Mouse (Mus musculus) ES-Bruce4 (cell line): ENCODE measurements around the gene Chadl. TPM values are rescaled to one million over a fixed set of nuclear protein-coding genes. Genes with fewer than 3 reads are reported as not detected.
A peak's percentile ranks its signal among the peaks of the same experiment; 100 is the strongest.

Experiments used
- H3K27ac ChIP-seq: 2 replicates; pipeline ENCODE4 v1.5.1; 2012; ENCODE audit warnings: low read length, inconsistent platforms; ENCODE audit not compliant: insufficient read depth
- H3K27me3 ChIP-seq: 2 replicates; pipeline ENCODE4 v1.6.1; 2012; ENCODE audit warnings: mild to moderate bottlenecking, low read length, inconsistent platforms; ENCODE audit not compliant: control insufficient read depth, poor library complexity, insufficient read depth, severe bottlenecking
- H3K36me3 ChIP-seq: 2 replicates; pipeline ENCODE4 v1.6.1; 2012; ENCODE audit warnings: inconsistent platforms, mild to moderate bottlenecking, low read length, moderate library complexity; ENCODE audit not compliant: control insufficient read depth, poor library complexity, insufficient read depth, severe bottlenecking
- H3K4me1 ChIP-seq: one replicate; pipeline ENCODE4 v1.8.1; 2011; ENCODE audit warnings: low read length; ENCODE audit not compliant: control insufficient read depth, insufficient read depth
- H3K4me3 ChIP-seq: 2 replicates; pipeline ENCODE4 v1.5.1; 2011; ENCODE audit warnings: low read depth, mild to moderate bottlenecking, low read length
- H3K9ac ChIP-seq: 2 replicates; pipeline ENCODE4 v1.6.1; 2012; ENCODE audit warnings: low read depth, mild to moderate bottlenecking, inconsistent platforms; ENCODE audit not compliant: poor library complexity, severe bottlenecking
- H3K9me3 ChIP-seq: replicated peaks from 2 replicates; pipeline ENCODE4 v1.6.1; 2012; ENCODE audit warnings: mild to moderate bottlenecking, low read length, inconsistent platforms; ENCODE audit not compliant: control insufficient read depth, poor library complexity, insufficient read depth, severe bottlenecking
- CTCF ChIP-seq: IDR thresholded peaks from one replicate; pipeline ENCODE4 v1.8.1; 2011; ENCODE audit warnings: low read depth, low read length
- EP300 ChIP-seq: IDR thresholded peaks from 2 replicates; pipeline ENCODE4 v1.6.1; 2011; ENCODE audit warnings: low read depth, low read length; ENCODE audit not compliant: insufficient read depth
- POLR2A ChIP-seq: IDR thresholded peaks from one replicate; pipeline ENCODE4 v1.8.1; 2011; ENCODE audit warnings: low read length; ENCODE audit not compliant: insufficient read depth
- polyA plus RNA-seq: library from polyadenylated mRNA; stranded (reverse); fragments of >200 nt; gene quantifications from 2 replicates; pipeline ENCODE4 v1.2.4, GENCODE M21; 2011; ENCODE audit warnings: low read depth; ENCODE audit not compliant: missing spikeins, insufficient read depth, insufficient read length

Chadl gene
- polyA plus RNA-seq, 1 experiment, result 1.1 TPM

GRCm38 (mm10) chr15:81670231-81670640, 26.9 kb downstream of the Chadl start:
- no peaks in the 10 kb centered on the region for H3K4me1 ChIP-seq

GRCm38 (mm10) chr15:81666957-81667356, 30.1 kb downstream of the Chadl start:
- TF ChIP-seq CTCF (peak; percentile 6), EP300 (no peak)
- Histone ChIP-seq H3K9ac (no peak overlapping the region), H3K9me3 (no peaks in the 10 kb centered on the region), H3K27me3 (no peaks in the 10 kb centered on the region), H3K36me3 (peaks cover 34% of the 10 kb centered on the region), H3K4me3 (no peak overlapping the region), H3K4me1 (no peaks in the 10 kb centered on the region), H3K27ac (no peak overlapping the region)

More at GRCm38 (mm10) chr15:81670231-81670640, 26.9 kb downstream of the Chadl start:
- Histone ChIP-seq H3K36me3 (peaks cover 46% of the 10 kb centered on the region), H3K27me3 (no peaks in the 10 kb centered on the region), H3K9ac (no peak overlapping the region), H3K9me3 (no peaks in the 10 kb centered on the region), H3K4me3 (no peak overlapping the region), H3K27ac (no peak overlapping the region)
- no peak for TF ChIP-seq POLR2A
- no peak for TF ChIP-seq EP300
- peak; percentile 79 for TF ChIP-seq CTCF

GRCm38 (mm10) chr15:81663697-81664561, 33.2 kb downstream of the Chadl start, which contains the start of gene L3mbtl2:
TSS of gene L3mbtl2 (plus strand) at chr15:81663889.
- Histone ChIP-seq H3K27me3 (no peaks in the 10 kb centered on the region), H3K27ac (peak within 1 kb of the TSS; percentile 87), H3K9me3 (no peaks in the 10 kb centered on the region), H3K4me1 (no peaks in the 10 kb centered on the region), H3K4me3 (peak within 1 kb of the TSS; percentile 97), H3K36me3 (peaks cover 18% of the 10 kb centered on the region), H3K9ac (peak within 1 kb of the TSS; percentile 52)
- TF ChIP-seq POLR2A (peak; percentile 49), EP300 (no peak), CTCF (no peak)

DNA sequence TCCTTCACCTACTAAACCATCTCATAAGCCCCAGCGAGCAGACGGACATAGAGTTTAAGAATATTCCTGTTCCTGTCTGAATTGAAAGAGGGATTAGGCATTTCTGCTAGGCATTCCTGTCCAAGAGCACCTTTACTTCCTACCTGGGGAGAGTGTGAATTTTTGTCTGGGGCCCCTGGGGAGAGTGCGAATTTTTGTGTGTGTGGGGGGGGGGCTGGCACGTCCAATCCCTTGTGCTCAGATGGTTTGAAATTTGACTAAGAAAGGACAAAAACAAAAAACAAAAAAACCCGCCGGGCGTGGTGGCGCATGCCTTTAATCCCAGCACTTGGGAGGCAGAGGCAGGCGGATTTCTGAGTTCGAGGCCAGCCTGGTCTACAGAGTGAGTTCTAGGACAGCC, 33.8 kb downstream of the Chadl start:
- H3K27ac ChIP-seq, result peak overlapping the region; percentile 87
- TF ChIP-seq EP300, result 0 out of 2 replicates have a peak, but pooled peaks have one; percentile 13
- no peak for TF ChIP-seq POLR2A

GRCm38 (mm10) chr15:81661701-81662100, 35.4 kb downstream of the Chadl start:
- H3K9ac ChIP-seq, result no peak overlapping the region
- TF ChIP-seq CTCF (no peak), POLR2A (no peak), EP300 (no peak)
- H3K4me3 ChIP-seq, result no peak overlapping the region
- no peaks in the 10 kb centered on the region for H3K36me3 ChIP-seq
- no peaks in the 10 kb centered on the region for H3K9me3 ChIP-seq
- peak overlapping the region; percentile 21; the same call in 1 of the 2 replicates for H3K27ac ChIP-seq
- H3K27me3 ChIP-seq, result no peaks in the 10 kb centered on the region
- H3K4me1 ChIP-seq, result no peaks in the 10 kb centered on the region

More for the DNA sequence above, 33.8 kb downstream of the Chadl start:
- peak overlapping the region; percentile 36; the same call in 1 of the 2 replicates for H3K9ac ChIP-seq
- peak overlapping the region; percentile 10; the same call in 1 of the 2 replicates for H3K4me3 ChIP-seq
- H3K4me1 ChIP-seq, result no peaks in the 10 kb centered on the region
- peaks cover 13% of the 10 kb centered on the region for H3K36me3 ChIP-seq
- no peaks in the 10 kb centered on the region for H3K27me3 ChIP-seq
- H3K9me3 ChIP-seq, result no peaks in the 10 kb centered on the region

GRCm38 (mm10) chr15:81650636-81651035, 46.5 kb downstream of the Chadl start:
- TF ChIP-seq POLR2A, result no peak
- no peak overlapping the region for H3K9ac ChIP-seq
- no peaks in the 10 kb centered on the region for H3K27me3 ChIP-seq
- H3K4me3 ChIP-seq, result no peak overlapping the region
- peaks cover 32% of the 10 kb centered on the region for H3K36me3 ChIP-seq
- H3K27ac ChIP-seq, result no peak overlapping the region
- no peaks in the 10 kb centered on the region for H3K9me3 ChIP-seq
- H3K4me1 ChIP-seq, result no peaks in the 10 kb centered on the region
